Mouse (Mus musculus) MEL (cell line): Measurements from ENCODE around the gene Ipmk. TPM values are rescaled to one million over a fixed set of nuclear protein-coding genes. Genes with fewer than 3 reads are reported as not detected.

Experiments used
- DNase-seq: peaks from one replicate; pipeline ENCODE4 v3.0.0; 2011; ENCODE audit warnings: low read depth, low spot score
- H3K27ac ChIP-seq: 2 replicates; pipeline ENCODE4 v1.5.1; 2012; ENCODE audit warnings: low read depth, mild to moderate bottlenecking, control low read depth, low read length, moderate library complexity; ENCODE audit not compliant: control insufficient read depth
- H3K27me3 ChIP-seq, 2 experiments: fragments of 150-350 bp in 1 of 2; sonication (generic) in 1 of 2; 2 replicates each; pipeline ENCODE4 v1.6.1; 2012; ENCODE audit warnings: low read length in 2 of 2, mild to moderate bottlenecking in 2 of 2, improper control_type of control experiment in 1 of 2, moderate library complexity in 1 of 2; ENCODE audit not compliant: insufficient read depth in 2 of 2, control insufficient read depth in 1 of 2
- H3K36me3 ChIP-seq, 2 experiments: 2 replicates each; pipeline ENCODE4 v1.6.1; 2012 to 2014; ENCODE audit warnings: low read length in 2 of 2, improper control_type of control experiment in 1 of 2, inconsistent platforms in 1 of 2, mild to moderate bottlenecking in 1 of 2; ENCODE audit not compliant: insufficient read depth in 2 of 2, control insufficient read depth in 1 of 2
- H3K4me1 ChIP-seq, 2 experiments: fragments of 150-350 bp in 1 of 2; sonication (generic) in 1 of 2; 2 replicates each; pipeline ENCODE4 v1.6.1; 2012; ENCODE audit warnings: low read length in 2 of 2, improper control_type of control experiment in 1 of 2, mild to moderate bottlenecking in 1 of 2; ENCODE audit not compliant: insufficient read depth in 2 of 2, control insufficient read depth in 1 of 2
- H3K4me3 ChIP-seq, 2 experiments: fragments of 150-350 bp in 1 of 2; sonication (generic) in 1 of 2; 2 replicates each; pipeline ENCODE4 v1.5.1; 2012; ENCODE audit warnings: low read depth in 2 of 2, low read length in 2 of 2, mild to moderate bottlenecking in 2 of 2, moderate library complexity in 2 of 2, control low read depth in 1 of 2, improper control_type of control experiment in 1 of 2; ENCODE audit not compliant: control insufficient read depth in 1 of 2, insufficient read depth in 1 of 2
- H3K79me2 ChIP-seq: 2 replicates; pipeline ENCODE4 v1.6.1; 2012; ENCODE audit warnings: mild to moderate bottlenecking, low read length, moderate library complexity; ENCODE audit not compliant: control insufficient read depth, poor library complexity, insufficient read depth
- H3K9ac ChIP-seq: 2 replicates; pipeline ENCODE4 v1.6.1; 2012; ENCODE audit warnings: low read depth, mild to moderate bottlenecking, control low read depth, low read length, moderate library complexity; ENCODE audit not compliant: control insufficient read depth, poor library complexity, severe bottlenecking
- H3K9me3 ChIP-seq: fragments of 150-350 bp; sonication (generic); replicated peaks from 2 replicates; pipeline ENCODE4 v1.6.1; 2012; ENCODE audit warnings: mild to moderate bottlenecking, low read length, improper control_type of control experiment, moderate library complexity; ENCODE audit not compliant: insufficient read depth
- BHLHE40 ChIP-seq: IDR thresholded peaks from 2 replicates; pipeline ENCODE4 v1.6.1; 2012; ENCODE audit warnings: low read depth, mild to moderate bottlenecking, inconsistent platforms, low read length, improper control_type of control experiment, borderline replicate concordance
- CHD2 ChIP-seq: IDR thresholded peaks from 2 replicates; pipeline ENCODE4 v1.6.1; 2011; ENCODE audit warnings: low read length, improper control_type of control experiment
- CTCF ChIP-seq, 3 experiments: IDR thresholded peaks in 2 of 3; conservative IDR thresholded peaks in 1 of 3; 2 replicates each; pipeline ENCODE4 v1.5.1; 2011 to 2012; ENCODE audit warnings: low read length in 3 of 3, low read depth in 2 of 3, mild to moderate bottlenecking in 2 of 3, improper control_type of control experiment in 1 of 3, inconsistent platforms in 1 of 3, mixed read lengths in 1 of 3, moderate library complexity in 1 of 3; ENCODE audit not compliant: control insufficient read depth in 1 of 3, insufficient read depth in 1 of 3, poor library complexity in 1 of 3, severe bottlenecking in 1 of 3
- ELF1 ChIP-seq: IDR thresholded peaks from 2 replicates; pipeline ENCODE4 v1.6.1; 2014; ENCODE audit warnings: low read depth, mild to moderate bottlenecking, inconsistent platforms, low read length, improper control_type of control experiment, moderate library complexity
- EP300 ChIP-seq, 2 experiments: IDR thresholded peaks; 2 replicates each; pipeline ENCODE4 v1.6.1; 2011; ENCODE audit warnings: improper control_type of control experiment in 2 of 2, low read length in 2 of 2, low read depth in 1 of 2, mild to moderate bottlenecking in 1 of 2
- GATA1 ChIP-seq: IDR thresholded peaks from 2 replicates; pipeline ENCODE4 v1.6.1; 2011; ENCODE audit warnings: low read depth, low read length, improper control_type of control experiment
- JUND ChIP-seq: IDR thresholded peaks from 2 replicates; pipeline ENCODE4 v1.6.1; 2011; ENCODE audit warnings: low read depth, mild to moderate bottlenecking, improper control_type of control experiment, low read length
- KAT2A ChIP-seq: conservative IDR thresholded peaks from 2 replicates; pipeline ENCODE4 v1.6.1; 2012; ENCODE audit warnings: low read depth, low read length, improper control_type of control experiment, inconsistent platforms
- MAFK ChIP-seq: IDR thresholded peaks from 2 replicates; pipeline ENCODE4 v1.6.1; 2011; ENCODE audit warnings: low read depth, mild to moderate bottlenecking, low read length, improper control_type of control experiment, borderline replicate concordance
- MAX ChIP-seq: IDR thresholded peaks from 2 replicates; pipeline ENCODE4 v1.6.1; 2011; ENCODE audit warnings: low read length, improper control_type of control experiment
- MAZ ChIP-seq: IDR thresholded peaks from 2 replicates; pipeline ENCODE4 v1.6.1; 2012; ENCODE audit warnings: low read depth, mild to moderate bottlenecking, inconsistent platforms, low read length, improper control_type of control experiment
- MYB ChIP-seq: IDR thresholded peaks from 2 replicates; pipeline ENCODE4 v1.6.1; 2011; ENCODE audit warnings: mild to moderate bottlenecking, low read depth, low read length, improper control_type of control experiment
- MYC ChIP-seq: IDR thresholded peaks from 2 replicates; pipeline ENCODE4 v1.6.1; 2011; ENCODE audit warnings: low read depth, mild to moderate bottlenecking, low read length, improper control_type of control experiment, moderate library complexity
- NELFE ChIP-seq: IDR thresholded peaks from 2 replicates; pipeline ENCODE4 v1.6.1; 2011; ENCODE audit warnings: low read depth, low read length, improper control_type of control experiment
- POLR2A ChIP-seq, 2 experiments: IDR thresholded peaks; 2 replicates each; pipeline ENCODE4 v1.6.1; 2011 to 2012; ENCODE audit warnings: low read length in 2 of 2, mild to moderate bottlenecking in 2 of 2, control low read depth in 1 of 2, improper control_type of control experiment in 1 of 2, low read depth in 1 of 2, moderate library complexity in 1 of 2; ENCODE audit not compliant: control insufficient read depth in 1 of 2, insufficient read depth in 1 of 2, poor library complexity in 1 of 2
- POLR2AphosphoS2 ChIP-seq: IDR thresholded peaks from 2 replicates; pipeline ENCODE4 v1.6.1; 2011; ENCODE audit warnings: low read length, improper control_type of control experiment
- SMC3 ChIP-seq: IDR thresholded peaks from 2 replicates; pipeline ENCODE4 v1.6.1; 2011; ENCODE audit warnings: low read depth, low read length, improper control_type of control experiment
- TAL1 ChIP-seq: IDR thresholded peaks from 2 replicates; pipeline ENCODE4 v1.6.1; 2012; ENCODE audit warnings: mild to moderate bottlenecking, inconsistent platforms, low read length, moderate library complexity, mixed read lengths
- TBP ChIP-seq: IDR thresholded peaks from 2 replicates; pipeline ENCODE4 v1.8.0; 2011; ENCODE audit warnings: low read depth, low read length, improper control_type of control experiment
- TCF12 ChIP-seq: IDR thresholded peaks from 2 replicates; pipeline ENCODE4 v1.6.1; 2014; ENCODE audit warnings: low read depth, mild to moderate bottlenecking, inconsistent platforms, low read length, improper control_type of control experiment, moderate library complexity
- USF1 ChIP-seq: IDR thresholded peaks from 2 replicates; pipeline ENCODE4 v1.6.1; 2014; ENCODE audit warnings: low read depth, mild to moderate bottlenecking, inconsistent platforms, low read length, improper control_type of control experiment, moderate library complexity
- ZMIZ1 ChIP-seq: IDR thresholded peaks from 2 replicates; pipeline ENCODE4 v1.6.1; 2012; ENCODE audit warnings: low read depth, mild to moderate bottlenecking, inconsistent platforms, low read length, improper control_type of control experiment, moderate library complexity
- ZNF384 ChIP-seq: IDR thresholded peaks from 2 replicates; pipeline ENCODE4 v1.6.1; 2012; ENCODE audit warnings: low read depth, mild to moderate bottlenecking, inconsistent platforms, low read length, improper control_type of control experiment
- polyA plus RNA-seq, 2 experiments: library from polyadenylated mRNA; stranded (reverse) in 1 of 2; unstranded in 1 of 2; fragments of >175 nt in 1 of 2; fragments of >200 nt in 1 of 2; gene quantifications; 2 replicates each; pipeline versions ENCODE4 v1.2.1 to v1.2.4; 2012; ENCODE audit warnings: low replicate concordance in 2 of 2, low read depth in 1 of 2; ENCODE audit not compliant: insufficient read length in 2 of 2, insufficient read depth in 1 of 2, missing spikeins in 1 of 2
- total RNA-seq: library from RNA; depleted of rRNA; stranded (reverse); fragments of 300-350 nt; gene quantifications from 2 replicates; pipeline ENCODE4 v1.2.3, GENCODE M21; 2012

Ipmk gene
- total and polyA plus RNA-seq, 3 experiments, result 21.0 to 36.7 TPM; not detected in 1

DNA sequence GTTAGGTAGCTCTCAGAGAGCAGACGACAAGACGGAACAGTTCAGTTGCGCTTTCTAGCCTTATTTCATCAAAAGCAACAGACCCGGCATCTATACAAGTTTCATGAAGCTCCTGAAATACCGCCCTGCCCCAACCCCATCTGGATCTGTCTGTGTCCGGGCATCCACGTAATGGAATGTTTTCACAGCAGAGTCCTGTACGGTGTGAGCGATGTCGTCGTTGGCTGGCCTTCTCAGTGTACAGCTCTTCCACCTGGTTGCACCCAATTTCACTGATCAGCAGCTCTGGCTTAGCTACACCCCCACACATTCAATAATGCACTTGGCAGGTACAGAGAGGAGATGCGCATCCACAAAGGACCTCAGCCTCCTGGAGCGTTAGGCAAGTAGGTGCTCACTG, 126.0 kb downstream of the Ipmk start:
- no peaks in the 10 kb centered on the region for H3K9me3 ChIP-seq
- TF ChIP-seq CHD2 (no peak), TBP (no peak), MYB (no peak), MAZ (no peak), SMC3 (no peak), TAL1 (no peak), EP300 (IDR thresholded peaks at IDR 0.05; ENCODE audit: low read depth in 1 of 2, low read length in 2 of 2) (no peak), MAX (no peak), NELFE (no peak), ZMIZ1 (no peak), POLR2A (IDR thresholded peaks at IDR 0.05; ENCODE audit: control insufficient read depth in 1 of 2, insufficient read depth in 1 of 2, low read depth in 1 of 2, low read length in 2 of 2, poor library complexity in 1 of 2) (no peak)

DNA sequence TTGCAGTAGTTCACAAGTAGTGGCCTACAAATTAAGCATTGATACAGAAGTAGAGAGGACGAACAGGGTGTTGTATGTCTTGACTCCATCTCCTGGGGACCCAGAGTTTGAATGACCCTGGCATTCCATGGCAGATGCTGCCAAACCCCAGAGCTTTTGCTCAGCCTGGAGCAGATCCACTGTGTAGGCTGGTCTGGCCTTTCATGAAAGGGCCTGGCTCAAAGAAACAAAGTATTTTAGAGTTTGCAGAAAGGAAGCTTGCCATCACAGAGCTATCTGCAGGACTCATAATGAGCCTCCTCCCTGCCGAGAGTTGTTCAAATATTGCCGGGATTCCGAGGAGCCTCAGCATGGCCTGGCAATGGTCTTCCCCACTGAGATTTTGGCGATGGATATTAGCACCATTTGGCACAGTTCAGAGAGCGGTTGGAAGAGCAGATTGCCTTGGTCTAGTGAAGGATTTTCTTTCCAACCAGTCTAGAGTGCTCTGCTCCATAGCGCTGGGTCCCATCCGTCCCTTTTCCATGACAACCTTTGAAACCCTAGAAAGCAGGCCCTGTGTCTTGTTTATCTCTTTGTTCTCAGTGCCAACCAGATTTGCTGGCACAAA, 129.0 kb downstream of the Ipmk start:
- TF ChIP-seq CTCF (IDR thresholded peaks at IDR 0.05 in 2 of 3, conservative IDR thresholded peaks at IDR 0.05 in 1 of 3; ENCODE audit: control insufficient read depth in 1 of 3, insufficient read depth in 1 of 3, low read depth in 2 of 3, low read length in 3 of 3, poor library complexity in 1 of 3, severe bottlenecking in 1 of 3) (no peak), USF1 (no peak), MAX (no peak), GATA1 (no peak), JUND (no peak), KAT2A (no peak), TCF12 (no peak), BHLHE40 (no peak), MYC (no peak), ELF1 (no peak), POLR2AphosphoS2 (no peak), ZNF384 (no peak), CHD2 (no peak), MAFK (no peak)
- no peak for DNase-seq
- no peak overlapping the region for H3K4me3 ChIP-seq
- H3K27me3 ChIP-seq, result no peaks in the 10 kb centered on the region
- no peak overlapping the region for H3K9ac ChIP-seq
- H3K9me3 ChIP-seq, result no peaks in the 10 kb centered on the region
- no peaks in the 10 kb centered on the region for H3K79me2 ChIP-seq
- no peak overlapping the region for H3K27ac ChIP-seq
- H3K4me1 ChIP-seq, result no peaks in the 10 kb centered on the region
- no peaks in the 10 kb centered on the region for H3K36me3 ChIP-seq

More for the DNA sequence above, 126.0 kb downstream of the Ipmk start:
- Histone ChIP-seq H3K79me2 (no peaks in the 10 kb centered on the region), H3K27me3 (no peaks in the 10 kb centered on the region), H3K4me1 (no peaks in the 10 kb centered on the region), H3K36me3 (no peaks in the 10 kb centered on the region), H3K27ac (no peak overlapping the region), H3K9ac (no peak overlapping the region), H3K4me3 (no peak overlapping the region)
- no peak for DNase-seq
